Mouse (Mus musculus): ENCODE data around the gene Ube2u.

DNA sequence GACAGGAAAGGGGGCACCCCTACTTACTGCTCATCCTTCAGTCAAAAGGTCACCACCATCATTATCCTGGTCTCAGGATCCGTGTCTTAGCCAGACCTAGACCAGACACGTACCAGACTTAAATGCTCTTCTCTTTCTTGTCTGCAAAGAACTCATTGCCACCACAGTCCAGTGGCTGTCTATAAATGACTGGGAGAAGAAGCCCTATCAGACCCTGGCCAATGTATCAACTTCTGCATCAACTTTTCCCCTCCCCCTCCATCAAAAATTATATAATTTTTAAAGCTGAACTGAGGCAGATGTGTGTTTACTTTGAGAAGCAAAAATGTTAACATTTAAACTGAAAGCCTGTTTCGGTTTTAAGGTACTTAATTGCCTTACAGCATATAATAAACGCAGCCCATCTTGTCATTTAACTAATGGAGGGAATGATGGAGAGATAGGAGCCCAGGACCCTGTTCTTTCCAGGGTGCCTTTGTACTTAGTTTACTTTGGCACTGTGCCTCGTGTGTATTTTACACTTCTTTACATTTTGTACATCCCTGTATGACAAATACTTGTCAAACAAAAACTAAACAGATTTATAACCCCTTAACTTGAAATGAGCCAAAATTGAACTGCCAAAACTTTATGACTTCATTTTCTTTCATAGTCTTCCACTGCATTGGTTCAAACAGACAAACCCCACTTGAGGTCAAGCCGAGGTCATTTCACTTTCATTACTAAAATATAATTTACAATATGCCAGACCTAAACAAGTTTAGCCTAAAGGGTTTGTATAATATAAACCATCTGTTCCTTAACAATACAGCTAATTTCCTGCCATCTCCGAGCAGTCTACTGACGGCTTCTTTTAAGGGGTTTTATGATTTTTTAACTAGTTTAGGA, 43.1 kb upstream of the Ube2u start:
- TF ChIP-seq CTCF (IDR thresholded peaks at IDR 0.05) (no peak), POLR2A (IDR thresholded peaks at IDR 0.05; ENCODE audit: insufficient read depth, low read depth, low read length) (no peak), EP300 (IDR thresholded peaks at IDR 0.05; ENCODE audit: insufficient read depth, low read depth, low read length) (no peak)

Data from heart, adult 2 months (tissue).